ENCODE assay signal across 26 mouse cellular contexts in the genomic region with DNA sequence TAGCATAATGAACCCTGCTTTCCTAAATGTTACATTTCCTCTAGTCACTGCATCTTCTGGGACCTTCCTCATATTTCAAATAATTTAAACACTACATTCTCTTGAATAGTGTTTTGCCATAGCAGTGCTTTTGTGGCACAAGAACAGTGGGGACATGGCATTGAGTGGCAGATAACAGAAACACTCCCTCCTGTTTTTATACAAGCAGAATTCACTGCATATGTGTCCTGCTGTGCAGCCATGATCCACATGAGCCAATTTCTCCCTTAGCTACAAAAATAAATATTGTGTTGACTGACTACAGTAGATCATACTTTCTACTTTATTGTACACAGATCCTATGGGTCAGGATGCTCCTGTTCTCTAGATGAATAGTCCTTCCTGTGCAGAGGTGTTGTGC.
DNase-seq lines count a peak whose midpoint lies in the region; ATAC-seq and TF ChIP-seq lines count a peak whose summit lies in the region.
"Had no signal": no experiment of that assay in that cellular context is flagged by ENCODE, and none has a peak within 500 bp of the region (broad histone marks: within the 10 kb centered on the region; RNA-seq: fewer than 3 reads in every experiment).

No protein-coding gene starts in this region.

- H3K4me2 ChIP-seq in forebrain, embryonic 12.5 days, result no peak overlapping the region
- H3K4me2 ChIP-seq in midbrain, embryonic 15.5 days, result no peak overlapping the region
- no peak overlapping the region for H3K4me2 ChIP-seq in midbrain, postnatal 0 days (ENCODE audit: low read depth, low read length, poor library complexity, severe bottlenecking)
- no peak overlapping the region for H3K4me2 ChIP-seq in forebrain, embryonic 14.5 days (ENCODE audit: low read length)
- no peak overlapping the region for H3K4me2 ChIP-seq in neural tube, embryonic 15.5 days
- H3K4me2 ChIP-seq: embryonic facial prominence, embryonic 13.5 days; heart, embryonic 15.5 days; hindbrain, embryonic 14.5 days; limb, embryonic 13.5 days; liver, embryonic 11.5 days; lung, embryonic 15.5 days; neural tube, embryonic 12.5 days had no signal

- no peaks in the 10 kb centered on the region for H3K9me3 ChIP-seq in forebrain, embryonic 12.5 days
- H3K9me3 ChIP-seq in forebrain, embryonic 10.5 days, result no peaks in the 10 kb centered on the region
- H3K9me3 ChIP-seq in midbrain, embryonic 15.5 days, result no peaks in the 10 kb centered on the region
- no peaks in the 10 kb centered on the region for H3K9me3 ChIP-seq in midbrain, postnatal 0 days (ENCODE audit: low read length)
- no peaks in the 10 kb centered on the region for H3K9me3 ChIP-seq in forebrain, embryonic 14.5 days (replicated peaks; ENCODE audit: control insufficient read depth, low read length)
- H3K9me3 ChIP-seq in neural tube, embryonic 15.5 days (replicated peaks), result no peaks in the 10 kb centered on the region
- H3K9me3 ChIP-seq: embryonic facial prominence, embryonic 13.5 days; heart, embryonic 10.5 days; heart, embryonic 15.5 days; limb, embryonic 13.5 days; lung, embryonic 15.5 days; midbrain, embryonic 10.5 days; neural tube, embryonic 12.5 days had no signal

- H3K9ac ChIP-seq in forebrain, embryonic 12.5 days, result no peak overlapping the region
- no peak overlapping the region for H3K9ac ChIP-seq in midbrain, embryonic 15.5 days
- no peak overlapping the region for H3K9ac ChIP-seq in midbrain, postnatal 0 days (replicated peaks; ENCODE audit: low read length, poor library complexity, severe bottlenecking)
- H3K9ac ChIP-seq in forebrain, embryonic 14.5 days (ENCODE audit: low read length), result no peak overlapping the region
- no peak overlapping the region for H3K9ac ChIP-seq in neural tube, embryonic 15.5 days (replicated peaks)
- no peak overlapping the region for H3K9ac ChIP-seq in heart, adult 2 months (ENCODE audit: low read depth, low read length)
- H3K9ac ChIP-seq: embryonic facial prominence, embryonic 13.5 days; heart, embryonic 15.5 days; hindbrain, embryonic 14.5 days; limb, embryonic 13.5 days; lung, embryonic 15.5 days; neural tube, embryonic 12.5 days had no signal

- H3K4me1 ChIP-seq in forebrain, embryonic 12.5 days, result no peaks in the 10 kb centered on the region
- H3K4me1 ChIP-seq in forebrain, embryonic 10.5 days, result no peaks in the 10 kb centered on the region
- H3K4me1 ChIP-seq in midbrain, embryonic 15.5 days, result no peaks in the 10 kb centered on the region
- H3K4me1 ChIP-seq in midbrain, postnatal 0 days (ENCODE audit: insufficient read depth, low read length), result no peaks in the 10 kb centered on the region
- H3K4me1 ChIP-seq in forebrain, embryonic 14.5 days (ENCODE audit: control insufficient read depth, insufficient read depth, low read length), result peaks cover 9% of the 10 kb centered on the region; the same call in 1 of the 2 replicates
- H3K4me1 ChIP-seq in neural tube, embryonic 15.5 days, result no peaks in the 10 kb centered on the region
- H3K4me1 ChIP-seq in heart, adult 2 months (ENCODE audit: control insufficient read depth, insufficient read depth, low read length), result no peaks in the 10 kb centered on the region
- H3K4me1 ChIP-seq: embryonic facial prominence, embryonic 13.5 days; heart, embryonic 10.5 days; heart, embryonic 15.5 days; limb, embryonic 13.5 days; lung, embryonic 15.5 days; midbrain, embryonic 10.5 days; neural tube, embryonic 12.5 days had no signal

- H3K79me2 ChIP-seq in heart, adult 2 months (replicated peaks; ENCODE audit: control insufficient read depth, insufficient read depth, low read length), result no peaks in the 10 kb centered on the region

- no peak for TF ChIP-seq POLR2A in heart, adult 2 months (IDR thresholded peaks at IDR 0.05; ENCODE audit: insufficient read depth, low read depth, low read length)

- H3K27me3 ChIP-seq in forebrain, embryonic 12.5 days, result no peaks in the 10 kb centered on the region
- H3K27me3 ChIP-seq in forebrain, embryonic 10.5 days (ENCODE audit: poor library complexity, severe bottlenecking), result no peaks in the 10 kb centered on the region
- no peaks in the 10 kb centered on the region for H3K27me3 ChIP-seq in midbrain, embryonic 15.5 days (replicated peaks)
- no peaks in the 10 kb centered on the region for H3K27me3 ChIP-seq in midbrain, postnatal 0 days (ENCODE audit: insufficient read depth, low read length)
- no peaks in the 10 kb centered on the region for H3K27me3 ChIP-seq in forebrain, embryonic 14.5 days (replicated peaks; ENCODE audit: control insufficient read depth, insufficient read depth, low read length)
- no peaks in the 10 kb centered on the region for H3K27me3 ChIP-seq in neural tube, embryonic 15.5 days (replicated peaks)
- no peaks in the 10 kb centered on the region for H3K27me3 ChIP-seq in heart, adult 2 months (ENCODE audit: control insufficient read depth, insufficient read depth, low read length)
- H3K27me3 ChIP-seq: embryonic facial prominence, embryonic 13.5 days; heart, embryonic 15.5 days; limb, embryonic 13.5 days; lung, embryonic 15.5 days; neural tube, embryonic 12.5 days had no signal

- no peak overlapping the region for H3K4me3 ChIP-seq in forebrain, embryonic 12.5 days (replicated peaks)
- H3K4me3 ChIP-seq in forebrain, embryonic 10.5 days, result no peak overlapping the region
- no peak overlapping the region for H3K4me3 ChIP-seq in midbrain, embryonic 15.5 days
- H3K4me3 ChIP-seq in midbrain, postnatal 0 days (ENCODE audit: low read depth, low read length), result no peak overlapping the region
- no peak overlapping the region for H3K4me3 ChIP-seq in forebrain, embryonic 14.5 days (ENCODE audit: low read depth, low read length)
- no peak overlapping the region for H3K4me3 ChIP-seq in neural tube, embryonic 15.5 days (replicated peaks)
- no peak overlapping the region for H3K4me3 ChIP-seq in heart, adult 2 months
- H3K4me3 ChIP-seq: embryonic facial prominence, embryonic 13.5 days; heart, embryonic 10.5 days; heart, embryonic 15.5 days; layer of hippocampus, adult 2 months; limb, embryonic 13.5 days; lung, embryonic 15.5 days; midbrain, embryonic 10.5 days; neural tube, embryonic 12.5 days had no signal

- no peak for DNase-seq in forebrain, embryonic 10.5 days (ENCODE audit: extremely low spot score, low spot score)
- no peak for DNase-seq in midbrain, postnatal 0 days (ENCODE audit: low spot score)
- peak; percentile 48 for DNase-seq in forebrain, embryonic 14.5 days (ENCODE audit: low spot score)
- DNase-seq in heart, adult 2 months, result no peak
- DNase-seq: adrenal gland, postnatal 10 days; cerebellum, adult 9-10 months; gastrocnemius, postnatal 10 days; kidney, adult 11 months; kidney, postnatal 36 days; right cerebral cortex, postnatal 14 days; thymus, postnatal 4 days had no signal

- no peak for TF ChIP-seq CTCF in midbrain, postnatal 0 days (IDR thresholded peaks at IDR 0.05)
- TF ChIP-seq CTCF in heart, adult 2 months (IDR thresholded peaks at IDR 0.05), result no peak

- peak; percentile 33; the same call in 1 of the 2 replicates for ATAC-seq in forebrain, embryonic 12.5 days (ENCODE audit: low FRiP score)
- no peak for ATAC-seq in midbrain, embryonic 15.5 days (replicated peaks)
- no peak for ATAC-seq in midbrain, postnatal 0 days (ENCODE audit: low FRiP score)
- peak; percentile 61 for ATAC-seq in forebrain, embryonic 14.5 days
- ATAC-seq in neural tube, embryonic 15.5 days (ENCODE audit: low FRiP score), result no peak
- ATAC-seq: inflammation-experienced regulatory T-cells, adult 6 months; Patski had no signal

- intact Hi-C loops in heart, adult 2 months (cut with DNase I), result no loop called here

- TF ChIP-seq EP300 in heart, adult 2 months (IDR thresholded peaks at IDR 0.05; ENCODE audit: insufficient read depth, low read depth, low read length), result no peak

- no peak overlapping the region for H3K27ac ChIP-seq in forebrain, embryonic 12.5 days
- no peak overlapping the region for H3K27ac ChIP-seq in forebrain, embryonic 10.5 days
- H3K27ac ChIP-seq in midbrain, embryonic 15.5 days, result 0 out of 2 replicates have a peak overlapping the region, but pooled peaks have one; percentile 29
- no peak overlapping the region for H3K27ac ChIP-seq in midbrain, postnatal 0 days (ENCODE audit: low read depth, low read length)
- H3K27ac ChIP-seq in forebrain, embryonic 14.5 days (ENCODE audit: low read depth, low read length), result no peak overlapping the region
- 0 out of 2 replicates have a peak overlapping the region, but pooled peaks have one; percentile 11 for H3K27ac ChIP-seq in neural tube, embryonic 15.5 days (replicated peaks)
- no peak overlapping the region for H3K27ac ChIP-seq in heart, adult 2 months
- H3K27ac ChIP-seq: embryonic facial prominence, embryonic 13.5 days; heart, embryonic 10.5 days; heart, embryonic 15.5 days; hindbrain, embryonic 14.5 days; layer of hippocampus, adult 2 months; limb, embryonic 13.5 days; lung, embryonic 15.5 days; midbrain, embryonic 10.5 days; neural tube, embryonic 12.5 days had no signal

- no peaks in the 10 kb centered on the region for H3K36me3 ChIP-seq in forebrain, embryonic 12.5 days (replicated peaks)
- no peaks in the 10 kb centered on the region for H3K36me3 ChIP-seq in forebrain, embryonic 10.5 days (replicated peaks)
- no peaks in the 10 kb centered on the region for H3K36me3 ChIP-seq in midbrain, embryonic 15.5 days (replicated peaks)
- no peaks in the 10 kb centered on the region for H3K36me3 ChIP-seq in midbrain, postnatal 0 days (ENCODE audit: insufficient read depth, low read length)
- H3K36me3 ChIP-seq in forebrain, embryonic 14.5 days (ENCODE audit: control insufficient read depth, insufficient read depth, low read length), result no peaks in the 10 kb centered on the region
- H3K36me3 ChIP-seq in neural tube, embryonic 15.5 days, result no peaks in the 10 kb centered on the region
- H3K36me3 ChIP-seq in heart, adult 2 months (ENCODE audit: control insufficient read depth, insufficient read depth, low read length), result no peaks in the 10 kb centered on the region
- H3K36me3 ChIP-seq: embryonic facial prominence, embryonic 13.5 days; heart, embryonic 10.5 days; heart, embryonic 15.5 days; limb, embryonic 13.5 days; lung, embryonic 15.5 days; midbrain, embryonic 10.5 days; neural tube, embryonic 12.5 days had no signal

Comparison
In these comparisons a context has a peak if more than half of its experiments do, and no peak if none do; other contexts are left out.
1. H3K27ac ChIP-seq: peak in midbrain, embryonic 15.5 days (single experiment) and neural tube, embryonic 15.5 days (single experiment); none in forebrain, embryonic 12.5 days (single experiment), forebrain, embryonic 10.5 days (single experiment), midbrain, postnatal 0 days (single experiment), forebrain, embryonic 14.5 days (single experiment) and heart, adult 2 months (single experiment).
2. ATAC-seq: peak in forebrain, embryonic 12.5 days (single experiment) and forebrain, embryonic 14.5 days (single experiment); none in midbrain, embryonic 15.5 days (single experiment), midbrain, postnatal 0 days (single experiment) and neural tube, embryonic 15.5 days (single experiment).